In genomic region chr7:19770375-19770754, GRCm38 (mm10) we compare ENCODE assay signal across 8 mouse cellular contexts. TPM values are rescaled to one million over a fixed set of nuclear protein-coding genes. Genes with fewer than 3 reads are reported as not detected.
DNase-seq lines count a peak whose midpoint lies in the region; ATAC-seq lines count a peak whose summit lies in the region.

No protein-coding gene starts in this region.

- H3K9me3 ChIP-seq in embryonic facial prominence, embryonic 13.5 days, result no peaks in the 10 kb centered on the region
- H3K9me3 ChIP-seq in heart, embryonic 11.5 days (replicated peaks; ENCODE audit: control insufficient read depth, low read length), result no peaks in the 10 kb centered on the region
- H3K9me3 ChIP-seq in liver, embryonic 16.5 days (replicated peaks; ENCODE audit: control insufficient read depth, low read length), result no peaks in the 10 kb centered on the region
- no peaks in the 10 kb centered on the region for H3K9me3 ChIP-seq in neural tube, embryonic 14.5 days (ENCODE audit: control insufficient read depth, low read length)

- peak overlapping the region; percentile 84 for H3K4me2 ChIP-seq in embryonic facial prominence, embryonic 13.5 days
- peak overlapping the region; percentile 68 for H3K4me2 ChIP-seq in heart, embryonic 11.5 days
- peak overlapping the region; percentile 62 for H3K4me2 ChIP-seq in liver, embryonic 16.5 days (ENCODE audit: low read depth, low read length)
- peak overlapping the region; percentile 65 for H3K4me2 ChIP-seq in neural tube, embryonic 14.5 days (ENCODE audit: low read depth, low read length)

- under 1% methylated on average over 27 of the region's 28 CpGs for WGBS in embryonic facial prominence, embryonic 13.5 days
- 2% methylated on average over 24 of the region's 28 CpGs for WGBS in heart, embryonic 11.5 days (ENCODE audit: insufficient replicate concordance)
- under 1% methylated on average over 28 of the region's 28 CpGs for WGBS in liver, embryonic 16.5 days (ENCODE audit: insufficient replicate concordance)
- WGBS in neural tube, embryonic 14.5 days, result under 1% methylated on average over 28 of the region's 28 CpGs

- peaks cover 33% of the 10 kb centered on the region for H3K4me1 ChIP-seq in embryonic facial prominence, embryonic 13.5 days
- H3K4me1 ChIP-seq in heart, embryonic 11.5 days (ENCODE audit: control insufficient read depth, insufficient read depth, low read length), result peaks cover 26% of the 10 kb centered on the region
- peaks cover 6% of the 10 kb centered on the region for H3K4me1 ChIP-seq in liver, embryonic 16.5 days (ENCODE audit: control insufficient read depth, low read depth, low read length)
- H3K4me1 ChIP-seq in neural tube, embryonic 14.5 days (ENCODE audit: control insufficient read depth, insufficient read depth, low read length), result peaks cover 5% of the 10 kb centered on the region

- peak overlapping the region; percentile 54 for H3K4me3 ChIP-seq in embryonic facial prominence, embryonic 13.5 days
- peak overlapping the region; percentile 65 for H3K4me3 ChIP-seq in heart, embryonic 11.5 days (ENCODE audit: low read depth, low read length)
- H3K4me3 ChIP-seq in liver, embryonic 16.5 days (ENCODE audit: low read depth, low read length), result peak overlapping the region; percentile 46
- peak overlapping the region; percentile 29 for H3K4me3 ChIP-seq in neural tube, embryonic 14.5 days (ENCODE audit: low read depth, low read length)

- H3K27me3 ChIP-seq in embryonic facial prominence, embryonic 13.5 days, result peaks cover 6% of the 10 kb centered on the region
- no peaks in the 10 kb centered on the region; the same call in 1 of the 2 replicates for H3K27me3 ChIP-seq in heart, embryonic 11.5 days (ENCODE audit: control insufficient read depth, insufficient read depth, low read length)
- H3K27me3 ChIP-seq in liver, embryonic 16.5 days (ENCODE audit: control insufficient read depth, insufficient read depth, low read depth, low read length), result peaks cover 28% of the 10 kb centered on the region
- peaks cover 13% of the 10 kb centered on the region for H3K27me3 ChIP-seq in neural tube, embryonic 14.5 days (ENCODE audit: control insufficient read depth, insufficient read depth, low read length)

- H3K36me3 ChIP-seq in embryonic facial prominence, embryonic 13.5 days, result peaks cover 16% of the 10 kb centered on the region
- no peaks in the 10 kb centered on the region for H3K36me3 ChIP-seq in heart, embryonic 11.5 days (ENCODE audit: control insufficient read depth, insufficient read depth, low read length)
- H3K36me3 ChIP-seq in liver, embryonic 16.5 days (ENCODE audit: control insufficient read depth, insufficient read depth), result no peaks in the 10 kb centered on the region
- H3K36me3 ChIP-seq in neural tube, embryonic 14.5 days (ENCODE audit: control insufficient read depth, insufficient read depth, low read length), result no peaks in the 10 kb centered on the region

- peak overlapping the region; percentile 75 for H3K9ac ChIP-seq in embryonic facial prominence, embryonic 13.5 days
- peak overlapping the region; percentile 80 for H3K9ac ChIP-seq in heart, embryonic 11.5 days (ENCODE audit: low read depth, low read length)
- peak overlapping the region; percentile 36 for H3K9ac ChIP-seq in liver, embryonic 16.5 days (ENCODE audit: low read depth, low read length)
- H3K9ac ChIP-seq in neural tube, embryonic 14.5 days (replicated peaks; ENCODE audit: low read depth, low read length), result peak overlapping the region; percentile 18

- peak; percentile 52 to 61 for DNase-seq in left cerebral cortex, adult 18-20 months (ENCODE audit: low spot score in 2 of 2)
- no peak for DNase-seq in left cerebral cortex, adult 11 months (ENCODE audit: low spot score)
- DNase-seq in kidney, adult 9 months, result peak; percentile 89
- peak; percentile 42 to 57 for DNase-seq in thymus, postnatal 10 days (ENCODE audit: low spot score in 2 of 2)

- H3K27ac ChIP-seq in embryonic facial prominence, embryonic 13.5 days, result peak overlapping the region; percentile 77
- no peak overlapping the region for H3K27ac ChIP-seq in heart, embryonic 11.5 days (ENCODE audit: low read depth, low read length)
- no peak overlapping the region for H3K27ac ChIP-seq in liver, embryonic 16.5 days (ENCODE audit: low read length)
- no peak overlapping the region for H3K27ac ChIP-seq in neural tube, embryonic 14.5 days (ENCODE audit: low read depth, low read length)

- ATAC-seq in embryonic facial prominence, embryonic 13.5 days (ENCODE audit: insufficient number of reproducible peaks, insufficient read depth, low FRiP score, low TSS enrichment, low read depth), result peak; percentile 68
- peak; percentile 77 for ATAC-seq in heart, embryonic 11.5 days (replicated peaks; ENCODE audit: insufficient number of reproducible peaks, low FRiP score, low TSS enrichment)
- ATAC-seq in liver, embryonic 16.5 days (ENCODE audit: low read depth), result peak; percentile 73
- ATAC-seq in neural tube, embryonic 14.5 days (ENCODE audit: low read depth), result peak; percentile 84

RNA-seq across cellular contexts. Expression of gene Bcam, which starts 0.5 kb away (rescaled TPM):
- total RNA-seq in left cerebral cortex, adult 18-20 months (2021), result 10 to 100 TPM; 18.6 to 19.1 TPM
- polyA plus RNA-seq in embryonic facial prominence, embryonic 13.5 days (2015; fragmentation: Nextera tagmentation; extraction: Ambion mirVana), result 98.1 and 116 TPM in 2 replicates
- 163 and 173 TPM in 2 replicates for polyA plus RNA-seq in heart, embryonic 11.5 days (2014; fragmentation: Nextera tagmentation; extraction: Ambion mirVana)
- 7.4 and 9.7 TPM in 2 replicates for polyA plus RNA-seq in liver, embryonic 16.5 days (2015; fragmentation: Nextera tagmentation; extraction: Ambion mirVana)
- polyA plus RNA-seq in neural tube, embryonic 14.5 days (2014; fragmentation: Nextera tagmentation; extraction: Ambion mirVana), result 9.3 and 16.0 TPM in 2 replicates

RNA-seq across cellular contexts. Expression of gene Nectin2, which starts 20.1 kb away (rescaled TPM):
- 1 to 10 TPM; 6.7 to 8.6 TPM for total RNA-seq in left cerebral cortex, adult 18-20 months (2021)
- polyA plus RNA-seq in embryonic facial prominence, embryonic 13.5 days (2015; fragmentation: Nextera tagmentation; extraction: Ambion mirVana), result 82.9 and 87.0 TPM in 2 replicates
- polyA plus RNA-seq in heart, embryonic 11.5 days (2014; fragmentation: Nextera tagmentation; extraction: Ambion mirVana), result 87.0 and 100 TPM in 2 replicates
- 12.9 and 15.8 TPM in 2 replicates for polyA plus RNA-seq in liver, embryonic 16.5 days (2015; fragmentation: Nextera tagmentation; extraction: Ambion mirVana)
- 44.7 and 47.4 TPM in 2 replicates for polyA plus RNA-seq in neural tube, embryonic 14.5 days (2014; fragmentation: Nextera tagmentation; extraction: Ambion mirVana)

RNA-seq across cellular contexts. Expression of gene Cblc, which starts 26.2 kb away (rescaled TPM):
- total RNA-seq in left cerebral cortex, adult 18-20 months (2021), result not detected
- 8.1 and 10.4 TPM in 2 replicates for polyA plus RNA-seq in embryonic facial prominence, embryonic 13.5 days (2015; fragmentation: Nextera tagmentation; extraction: Ambion mirVana)
- 0.20 and 0.24 TPM in 2 replicates for polyA plus RNA-seq in heart, embryonic 11.5 days (2014; fragmentation: Nextera tagmentation; extraction: Ambion mirVana)
- 4.7 and 5.4 TPM in 2 replicates for polyA plus RNA-seq in liver, embryonic 16.5 days (2015; fragmentation: Nextera tagmentation; extraction: Ambion mirVana)
- polyA plus RNA-seq in neural tube, embryonic 14.5 days (2014; fragmentation: Nextera tagmentation; extraction: Ambion mirVana), result 0.54 TPM in 1 of 2 replicates, not detected in the other

RNA-seq across cellular contexts. Expression of gene Bcl3, which starts 52.2 kb away (rescaled TPM):
- total RNA-seq in left cerebral cortex, adult 18-20 months (2021), result 1 to 10 TPM in 1 of 2 experiments, under 1 TPM in 1; 0.91 to 1.1 TPM
- 2.2 and 3.6 TPM in 2 replicates for polyA plus RNA-seq in embryonic facial prominence, embryonic 13.5 days (2015; fragmentation: Nextera tagmentation; extraction: Ambion mirVana)
- 1.0 and 1.5 TPM in 2 replicates for polyA plus RNA-seq in heart, embryonic 11.5 days (2014; fragmentation: Nextera tagmentation; extraction: Ambion mirVana)
- polyA plus RNA-seq in liver, embryonic 16.5 days (2015; fragmentation: Nextera tagmentation; extraction: Ambion mirVana), result 4.1 and 4.4 TPM in 2 replicates
- polyA plus RNA-seq in neural tube, embryonic 14.5 days (2014; fragmentation: Nextera tagmentation; extraction: Ambion mirVana), result 0.24 and 1.2 TPM in 2 replicates

RNA-seq across cellular contexts. Expression of gene Tomm40, which starts 55.1 kb away (rescaled TPM):
- 100 to 1,000 TPM; 116 to 122 TPM for total RNA-seq in left cerebral cortex, adult 18-20 months (2021)
- 112 and 139 TPM in 2 replicates for polyA plus RNA-seq in embryonic facial prominence, embryonic 13.5 days (2015; fragmentation: Nextera tagmentation; extraction: Ambion mirVana)
- 142 and 154 TPM in 2 replicates for polyA plus RNA-seq in heart, embryonic 11.5 days (2014; fragmentation: Nextera tagmentation; extraction: Ambion mirVana)
- 47.3 and 51.8 TPM in 2 replicates for polyA plus RNA-seq in liver, embryonic 16.5 days (2015; fragmentation: Nextera tagmentation; extraction: Ambion mirVana)
- 121 and 124 TPM in 2 replicates for polyA plus RNA-seq in neural tube, embryonic 14.5 days (2014; fragmentation: Nextera tagmentation; extraction: Ambion mirVana)

Comparison
In these comparisons a context has a peak if more than half of its experiments do, and no peak if none do; other contexts are left out.
1. H3K9ac ChIP-seq: peak in every context shown above with its lines; median percentile 80 in heart, embryonic 11.5 days; 75 in embryonic facial prominence, embryonic 13.5 days; 36 in liver, embryonic 16.5 days; 18 in neural tube, embryonic 14.5 days.